Mouse (Mus musculus) midbrain, embryonic 10.5 days (tissue): ENCODE results near the gene Cisd1. TPM values are rescaled to one million over a fixed set of nuclear protein-coding genes. Genes with fewer than 3 reads are reported as not detected.
A peak's percentile ranks its signal among the peaks of the same experiment; 100 is the strongest.

Experiments used
- DNase-seq: peaks from one replicate; pipeline ENCODE4 v3.0.0-alpha.2; 2017; ENCODE audit warnings: low spot score
- H3K27ac ChIP-seq: fragments of 300-500 bp; sonication (generic); replicated peaks from 2 replicates; pipeline ENCODE4 v1.5.1; 2016; ENCODE audit warnings: mild to moderate bottlenecking
- H3K27me3 ChIP-seq: fragments of 300-500 bp; sonication (generic); 2 replicates; pipeline ENCODE4 v1.6.1; 2016; ENCODE audit warnings: low read depth, mild to moderate bottlenecking; ENCODE audit not compliant: poor library complexity, severe bottlenecking
- H3K36me3 ChIP-seq: fragments of 300-500 bp; sonication (generic); 2 replicates; pipeline ENCODE4 v1.6.1; 2016; ENCODE audit warnings: mild to moderate bottlenecking, moderate library complexity
- H3K4me1 ChIP-seq: fragments of 300-500 bp; sonication (generic); 2 replicates; pipeline ENCODE4 v1.6.1; 2016
- H3K4me3 ChIP-seq: fragments of 300-500 bp; sonication (generic); 2 replicates; pipeline ENCODE4 v1.5.1; 2016; ENCODE audit warnings: mild to moderate bottlenecking, moderate library complexity
- H3K9me3 ChIP-seq: fragments of 300-500 bp; sonication (generic); replicated peaks from 2 replicates; pipeline ENCODE4 v1.6.1; 2016; ENCODE audit warnings: mild to moderate bottlenecking
- WGBS: fragments of 180-500 bp; shearing (Covaris S2); methylation state at CpG from one replicate; pipeline ENCODE4 v1.1.7; 2016; 5-methylcytosine and 5-hydroxymethylcytosine counted together
- polyA plus RNA-seq: library from polyadenylated mRNA; unstranded; fragments of >200 nt; fragmentation: Nextera tagmentation; extraction: Ambion mirVana; gene quantifications from 2 replicates; pipeline ENCODE4 v1.2.1, GENCODE M21; 2016

Cisd1 gene
- polyA plus RNA-seq, 1 experiment from 2014 or later: 154 TPM

GRCm38 (mm10) chr10:71331908-71332307, 12.8 kb downstream of the Cisd1 start:
- Histone ChIP-seq H3K9me3 (no peaks in the 10 kb centered on the region), H3K36me3 (peaks cover 75% of the 10 kb centered on the region), H3K27me3 (no peaks in the 10 kb centered on the region)

GRCm38 (mm10) chr10:71330070-71330469, 14.7 kb downstream of the Cisd1 start:
- no peaks in the 10 kb centered on the region for H3K4me1 ChIP-seq
- no peak overlapping the region for H3K4me3 ChIP-seq
- DNase-seq: no peak
- H3K9me3 ChIP-seq: no peaks in the 10 kb centered on the region
- peaks cover 62% of the 10 kb centered on the region for H3K36me3 ChIP-seq
- H3K27ac ChIP-seq: no peak overlapping the region
- 96% methylated on average over 12 of the region's 12 CpGs for WGBS
- no peaks in the 10 kb centered on the region for H3K27me3 ChIP-seq

More at GRCm38 (mm10) chr10:71331908-71332307, 12.8 kb downstream of the Cisd1 start:
- Histone ChIP-seq H3K4me3 (no peak overlapping the region), H3K27ac (no peak overlapping the region), H3K4me1 (no peaks in the 10 kb centered on the region)
- DNase-seq: no peak
- WGBS: 96% methylated on average over 7 of the region's 7 CpGs

- DNase-seq: no peak
- Histone ChIP-seq H3K27ac (no peak overlapping the region), H3K4me1 (no peaks in the 10 kb centered on the region), H3K27me3 (no peaks in the 10 kb centered on the region), H3K9me3 (no peaks in the 10 kb centered on the region), H3K36me3 (peaks cover 54% of the 10 kb centered on the region), H3K4me3 (no peak overlapping the region)
- 92% methylated on average over 6 of the region's 6 CpGs for WGBS
These were observed 15.5 kb downstream of the Cisd1 start for GRCm38 (mm10) chr10:71329295-71329694.

GRCm38 (mm10) chr10:71328870-71329269, 15.9 kb downstream of the Cisd1 start:
- WGBS: 93% methylated on average over 5 of the region's 5 CpGs
- Histone ChIP-seq H3K36me3 (peaks cover 50% of the 10 kb centered on the region), H3K27me3 (no peaks in the 10 kb centered on the region), H3K4me1 (no peaks in the 10 kb centered on the region), H3K4me3 (no peak overlapping the region), H3K27ac (no peak overlapping the region), H3K9me3 (no peaks in the 10 kb centered on the region)
- DNase-seq: no peak

DNA sequence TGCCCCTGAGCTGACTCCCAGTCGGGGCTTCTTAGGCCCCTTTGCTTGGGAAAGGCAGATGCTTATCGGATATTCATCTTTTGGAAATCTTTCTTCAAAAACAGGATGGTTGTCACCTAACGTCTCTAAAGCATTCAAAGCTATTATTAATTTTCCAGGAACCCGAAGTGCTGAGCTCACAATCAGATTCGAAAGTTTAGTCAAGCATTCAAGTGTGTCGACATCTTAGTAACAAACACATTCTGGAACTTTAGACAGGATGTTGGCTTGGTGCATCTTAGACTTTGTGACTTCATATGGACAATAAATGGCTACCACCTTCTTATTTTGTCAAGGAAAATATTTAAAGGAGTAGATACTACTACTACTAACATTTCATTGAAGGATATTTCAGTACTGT, 16.4 kb downstream of the Cisd1 start:
- no peak for DNase-seq
- Histone ChIP-seq H3K27ac (no peak overlapping the region), H3K4me3 (no peak overlapping the region), H3K36me3 (peaks cover 45% of the 10 kb centered on the region), H3K27me3 (no peaks in the 10 kb centered on the region), H3K9me3 (no peaks in the 10 kb centered on the region), H3K4me1 (no peaks in the 10 kb centered on the region)
- 88% methylated on average over 6 of the region's 6 CpGs for WGBS

- DNase-seq: no peak
- WGBS: 86% methylated on average over 10 of the region's 10 CpGs
- Histone ChIP-seq H3K4me1 (no peaks in the 10 kb centered on the region), H3K27ac (no peak overlapping the region), H3K9me3 (no peaks in the 10 kb centered on the region), H3K4me3 (no peak overlapping the region), H3K27me3 (no peaks in the 10 kb centered on the region), H3K36me3 (peaks cover 35% of the 10 kb centered on the region)
These were observed 17.4 kb downstream of the Cisd1 start for GRCm38 (mm10) chr10:71327386-71327785.

GRCm38 (mm10) chr10:71326789-71327188, 18.0 kb downstream of the Cisd1 start:
- Histone ChIP-seq H3K36me3 (peaks cover 29% of the 10 kb centered on the region), H3K27ac (no peak overlapping the region), H3K4me1 (no peaks in the 10 kb centered on the region), H3K9me3 (no peaks in the 10 kb centered on the region), H3K4me3 (no peak overlapping the region), H3K27me3 (no peaks in the 10 kb centered on the region)
- peak; percentile 65 for DNase-seq
- 22% methylated on average over 7 of the region's 7 CpGs for WGBS

DNA sequence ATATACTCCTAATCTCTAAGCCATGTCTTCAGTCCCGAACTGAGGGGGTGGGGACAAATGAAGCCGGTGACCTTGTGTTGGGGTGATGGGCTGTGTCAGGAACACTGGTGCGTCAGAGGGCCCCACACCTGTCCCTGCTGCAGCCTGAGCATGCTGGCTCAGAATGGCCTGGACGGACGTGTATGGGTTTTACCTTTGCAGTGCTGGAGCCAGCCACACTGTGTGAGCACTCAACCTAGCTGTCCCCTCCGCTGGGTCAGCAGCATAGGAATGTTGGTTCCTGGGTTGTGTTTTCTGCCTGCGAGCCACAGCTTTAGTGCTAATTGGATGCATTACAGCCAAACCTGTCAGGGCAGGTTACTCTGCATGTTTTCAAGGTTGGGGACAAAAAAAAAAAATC, 18.6 kb downstream of the Cisd1 start:
- Histone ChIP-seq H3K27me3 (no peaks in the 10 kb centered on the region), H3K36me3 (peaks cover 24% of the 10 kb centered on the region), H3K9me3 (no peaks in the 10 kb centered on the region), H3K27ac (no peak overlapping the region), H3K4me1 (no peaks in the 10 kb centered on the region), H3K4me3 (no peak overlapping the region)
- DNase-seq: no peak
- WGBS: 79% methylated on average over 7 of the region's 7 CpGs

DNA sequence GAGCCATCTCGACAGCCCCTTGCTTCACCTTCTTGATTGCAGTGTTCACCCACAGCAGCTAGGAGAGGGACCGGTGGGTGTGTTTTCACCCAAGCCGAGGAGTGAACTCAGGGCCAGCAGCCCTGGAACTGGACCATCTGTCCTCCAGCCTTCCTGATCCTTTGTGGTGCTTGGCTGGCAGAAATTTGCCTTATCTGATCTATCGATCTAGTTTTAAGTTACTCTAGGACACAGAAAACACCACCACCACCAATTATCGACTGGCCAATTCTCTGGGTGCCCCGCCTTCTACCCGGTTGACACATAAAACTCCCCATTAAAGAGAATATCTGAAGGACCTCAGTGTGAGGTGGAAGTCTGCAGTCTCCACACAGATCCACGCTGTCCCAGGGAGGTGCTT, 21.1 kb downstream of the Cisd1 start:
- Histone ChIP-seq H3K36me3 (no peaks in the 10 kb centered on the region), H3K27ac (no peak overlapping the region), H3K27me3 (no peaks in the 10 kb centered on the region), H3K4me1 (no peaks in the 10 kb centered on the region), H3K4me3 (no peak overlapping the region), H3K9me3 (no peaks in the 10 kb centered on the region)
- WGBS: 87% methylated on average over 8 of the region's 8 CpGs
- no peak for DNase-seq

DNA sequence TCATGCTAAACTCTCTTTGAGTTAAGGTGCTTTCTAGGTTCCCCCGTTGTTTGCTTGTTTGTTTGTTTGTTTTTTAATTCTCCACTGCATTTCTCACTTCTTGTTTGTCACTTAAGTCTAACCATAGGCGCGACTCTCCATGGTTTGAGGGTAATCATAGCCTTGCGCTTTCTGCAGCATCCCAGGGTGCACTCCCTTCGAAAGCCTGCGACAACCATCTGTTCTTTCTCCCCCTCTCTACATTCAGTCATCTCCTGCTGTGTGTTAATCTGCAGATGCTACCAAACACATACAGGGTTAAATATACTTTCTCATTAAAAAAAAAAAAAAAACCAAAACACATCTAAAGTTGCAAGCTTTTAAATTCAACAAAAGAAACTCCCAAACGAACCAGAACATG, 28.3 kb downstream of the Cisd1 start:
- no peak for DNase-seq
- WGBS: 66% methylated on average over 7 of the region's 7 CpGs
- no peak overlapping the region for H3K27ac ChIP-seq
- H3K27me3 ChIP-seq: no peaks in the 10 kb centered on the region
- no peak overlapping the region for H3K4me3 ChIP-seq
- no peaks in the 10 kb centered on the region for H3K9me3 ChIP-seq
- H3K36me3 ChIP-seq: no peaks in the 10 kb centered on the region
- H3K4me1 ChIP-seq: no peaks in the 10 kb centered on the region

- Histone ChIP-seq H3K36me3 (no peaks in the 10 kb centered on the region), H3K27ac (no peak overlapping the region), H3K4me1 (no peaks in the 10 kb centered on the region), H3K9me3 (no peaks in the 10 kb centered on the region), H3K27me3 (no peaks in the 10 kb centered on the region), H3K4me3 (no peak overlapping the region)
- no peak for DNase-seq
- 82% methylated on average over 11 of the region's 11 CpGs for WGBS
These were observed 28.7 kb downstream of the Cisd1 start for GRCm38 (mm10) chr10:71316056-71316455.

DNA sequence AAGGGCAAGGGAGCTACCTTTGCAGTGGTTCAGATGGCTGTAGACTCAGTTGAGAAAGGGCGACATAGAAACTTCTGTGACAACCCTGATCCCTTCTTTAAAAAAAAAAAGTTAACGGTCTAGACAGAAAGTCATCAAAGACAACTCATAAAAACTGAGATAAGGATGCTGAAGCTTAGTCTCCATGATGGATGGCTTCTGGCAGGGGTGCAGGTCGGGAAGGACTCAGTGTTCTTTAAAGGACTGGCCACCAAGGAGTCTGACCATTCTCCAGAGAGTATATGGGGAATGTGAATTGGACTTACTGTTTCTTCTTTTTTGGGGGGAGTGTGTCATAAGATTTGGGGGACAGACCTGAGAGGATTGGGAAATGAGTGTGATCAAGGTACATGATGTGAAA, 30.2 kb downstream of the Cisd1 start:
- no peak for DNase-seq
- H3K27ac ChIP-seq: no peak overlapping the region
- no peak overlapping the region for H3K4me3 ChIP-seq
- H3K9me3 ChIP-seq: no peaks in the 10 kb centered on the region
- no peaks in the 10 kb centered on the region for H3K36me3 ChIP-seq
- 85% methylated on average over 3 of the region's 3 CpGs for WGBS
- H3K4me1 ChIP-seq: no peaks in the 10 kb centered on the region
- no peaks in the 10 kb centered on the region for H3K27me3 ChIP-seq

DNA sequence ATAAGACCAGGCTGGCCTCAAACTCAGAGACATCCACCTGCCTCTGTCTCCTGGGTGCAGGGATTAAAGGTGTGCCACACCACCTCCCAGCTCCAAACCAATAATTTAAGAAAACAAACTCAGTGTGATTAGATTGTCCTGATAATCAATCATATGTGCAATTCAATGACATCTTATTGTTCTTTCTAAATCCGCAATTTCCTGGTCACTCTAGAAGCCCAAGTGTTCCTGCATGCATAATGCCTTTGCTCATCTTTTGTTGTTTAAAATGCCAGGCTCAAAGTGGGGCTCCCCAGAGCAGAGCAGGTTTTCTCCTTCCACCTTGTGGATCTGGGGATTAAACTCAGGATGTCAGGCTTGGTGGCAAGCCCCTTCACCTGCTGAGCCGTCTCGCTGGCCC, 34.5 kb downstream of the Cisd1 start:
- Histone ChIP-seq H3K36me3 (no peaks in the 10 kb centered on the region), H3K9me3 (no peaks in the 10 kb centered on the region), H3K4me1 (no peaks in the 10 kb centered on the region; the same call in 1 of the 2 replicates), H3K4me3 (no peak overlapping the region), H3K27ac (no peak overlapping the region), H3K27me3 (no peaks in the 10 kb centered on the region)
- no peak for DNase-seq
- 66% methylated on average over 3 of the region's 3 CpGs for WGBS

DNA sequence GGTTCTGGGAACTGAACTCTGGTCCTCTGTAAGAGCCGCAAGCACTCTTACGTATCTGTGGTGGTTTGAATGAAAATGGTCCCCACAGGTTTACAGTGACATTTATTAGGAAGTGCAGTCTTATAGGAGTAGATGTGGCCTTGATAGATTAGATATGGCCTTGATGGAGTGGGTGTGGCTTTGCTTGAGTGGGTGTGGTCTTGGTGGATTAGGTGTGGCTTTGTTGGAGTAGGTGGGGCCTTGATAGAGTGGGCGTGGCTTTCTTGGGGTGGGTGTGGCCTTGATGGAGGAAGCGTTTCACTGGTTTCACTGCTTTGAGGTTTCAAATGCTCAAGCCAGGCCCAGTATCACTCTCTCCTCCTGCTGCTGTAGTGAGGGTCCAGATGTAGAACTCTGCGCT, 36.6 kb downstream of the Cisd1 start:
- Histone ChIP-seq H3K4me1 (no peaks in the 10 kb centered on the region; the same call in 1 of the 2 replicates), H3K27ac (no peak overlapping the region), H3K9me3 (no peaks in the 10 kb centered on the region), H3K4me3 (no peak overlapping the region), H3K27me3 (no peaks in the 10 kb centered on the region), H3K36me3 (no peaks in the 10 kb centered on the region)
- 92% methylated on average over 5 of the region's 5 CpGs for WGBS
- DNase-seq: no peak
